Comparison of ENCODE assay signal across 9 mouse cellular contexts in genomic region chr1:192897218-192897617, GRCm38 (mm10). TPM values are rescaled to one million over a fixed set of nuclear protein-coding genes. Genes with fewer than 3 reads are reported as not detected.
DNase-seq lines count a peak whose midpoint lies in the region; ATAC-seq and TF ChIP-seq lines count a peak whose summit lies in the region.
"Had no signal": no experiment of that assay in that cellular context is flagged by ENCODE, and none has a peak within 500 bp of the region (broad histone marks: within the 10 kb centered on the region; RNA-seq: fewer than 3 reads in every experiment).

No protein-coding gene starts in this region.

- no peak overlapping the region for H3K4me2 ChIP-seq in kidney, embryonic 16.5 days (replicated peaks; ENCODE audit: low read depth, low read length)
- H3K4me2 ChIP-seq in lung, embryonic 14.5 days, result no peak overlapping the region
- H3K4me2 ChIP-seq in forebrain, postnatal 0 days (ENCODE audit: low read depth), result no peak overlapping the region

- peaks cover 15% of the 10 kb centered on the region for H3K4me1 ChIP-seq in kidney, embryonic 16.5 days (ENCODE audit: insufficient read depth, low read length)
- H3K4me1 ChIP-seq in lung, embryonic 14.5 days (ENCODE audit: insufficient read depth), result peaks cover 5% of the 10 kb centered on the region; the same call in 1 of the 2 replicates
- H3K4me1 ChIP-seq in forebrain, postnatal 0 days (ENCODE audit: insufficient read depth), result no peaks in the 10 kb centered on the region

- no peaks in the 10 kb centered on the region for H3K9me3 ChIP-seq in kidney, embryonic 16.5 days (ENCODE audit: low read length)
- H3K9me3 ChIP-seq in lung, embryonic 14.5 days (ENCODE audit: low read depth, low read length), result no peaks in the 10 kb centered on the region
- H3K9me3 ChIP-seq in forebrain, postnatal 0 days (ENCODE audit: low read length), result no peaks in the 10 kb centered on the region

- WGBS in kidney, embryonic 16.5 days, result 58% methylated on average over 10 of the region's 10 CpGs
- 52% methylated on average over 10 of the region's 10 CpGs for WGBS in lung, embryonic 14.5 days
- WGBS in forebrain, postnatal 0 days, result 59% methylated on average over 10 of the region's 10 CpGs

- no peaks in the 10 kb centered on the region for H3K27me3 ChIP-seq in kidney, embryonic 16.5 days (ENCODE audit: insufficient read depth, low read length)
- H3K27me3 ChIP-seq in lung, embryonic 14.5 days (ENCODE audit: insufficient read depth, low read length), result no peaks in the 10 kb centered on the region
- H3K27me3 ChIP-seq in forebrain, postnatal 0 days (ENCODE audit: insufficient read depth, low read length), result no peaks in the 10 kb centered on the region

- H3K36me3 ChIP-seq in kidney, embryonic 16.5 days (ENCODE audit: insufficient read depth, low read length), result no peaks in the 10 kb centered on the region
- no peaks in the 10 kb centered on the region for H3K36me3 ChIP-seq in lung, embryonic 14.5 days (ENCODE audit: insufficient read depth)
- H3K36me3 ChIP-seq in forebrain, postnatal 0 days (ENCODE audit: insufficient read depth), result peaks cover 18% of the 10 kb centered on the region
- H3K36me3 ChIP-seq: G1E had no signal

- H3K27ac ChIP-seq in kidney, embryonic 16.5 days (ENCODE audit: low read length), result no peak overlapping the region
- no peak overlapping the region for H3K27ac ChIP-seq in lung, embryonic 14.5 days (ENCODE audit: low read depth)
- no peak overlapping the region for H3K27ac ChIP-seq in forebrain, postnatal 0 days (ENCODE audit: low read depth, low read length)
- H3K27ac ChIP-seq: liver, embryonic 14.5 days had no signal

- H3K4me3 ChIP-seq in kidney, embryonic 16.5 days (ENCODE audit: low read length), result no peak overlapping the region
- no peak overlapping the region for H3K4me3 ChIP-seq in lung, embryonic 14.5 days (ENCODE audit: low read depth, low read length)
- H3K4me3 ChIP-seq in forebrain, postnatal 0 days (ENCODE audit: low read depth, low read length), result no peak overlapping the region

- peak; percentile 30 for TF ChIP-seq CTCF in lung, embryonic 14.5 days (IDR thresholded peaks at IDR 0.05; ENCODE audit: low read depth)
- TF ChIP-seq CTCF in forebrain, postnatal 0 days (IDR thresholded peaks at IDR 0.05; ENCODE audit: low read depth), result no peak

- ATAC-seq in kidney, embryonic 16.5 days (ENCODE audit: low FRiP score, low TSS enrichment), result peak; percentile 59; the same call in 1 of the 2 replicates
- 0 out of 2 replicates have a peak, but pooled peaks have one; percentile 65 for ATAC-seq in lung, embryonic 14.5 days (ENCODE audit: insufficient read depth)
- no peak for ATAC-seq in forebrain, postnatal 0 days

- no peak for DNase-seq in kidney, adult 8-10 months
- peak; percentile 12 for DNase-seq in adrenal gland, postnatal 25 days
- peak; percentile 37 to 53 for DNase-seq in cerebellum, postnatal 25 days
- peak; percentile 63 for DNase-seq in lung, embryonic 14.5 days
- no peak for DNase-seq in forebrain, postnatal 0 days
- no peak for DNase-seq in thymus, postnatal 14 days

- H3K9ac ChIP-seq in kidney, embryonic 16.5 days (replicated peaks; ENCODE audit: low read length), result no peak overlapping the region
- H3K9ac ChIP-seq in lung, embryonic 14.5 days, result no peak overlapping the region
- H3K9ac ChIP-seq in forebrain, postnatal 0 days, result no peak overlapping the region
- H3K9ac ChIP-seq: liver, embryonic 14.5 days had no signal

RNA-seq across cellular contexts. Expression of gene Sertad4, which starts 41.7 kb away (rescaled TPM):
- 10.0 and 20.0 TPM in 2 replicates for polyA plus RNA-seq in kidney, embryonic 16.5 days (2015; fragmentation: Nextera tagmentation; extraction: Ambion mirVana)
- total RNA-seq in adrenal gland, postnatal 25 days (2021), result 10.1 and 18.8 TPM in 2 replicates
- polyA plus RNA-seq in lung, embryonic 14.5 days (2014; fragmentation: Nextera tagmentation; extraction: Ambion mirVana), result 22.8 and 23.5 TPM in 2 replicates
- 10.7 and 14.2 TPM in 2 replicates for total RNA-seq in forebrain, postnatal 0 days (2014; rRNA removed)
- polyA plus RNA-seq in forebrain, postnatal 0 days (2015; fragmentation: Nextera tagmentation; extraction: Ambion mirVana), result 24.6 and 30.4 TPM in 2 replicates
- polyA plus RNA-seq: G1E had no signal

Comparison
In these comparisons a context has a peak if more than half of its experiments do, and no peak if none do; other contexts are left out.
1. DNase-seq: peak in adrenal gland, postnatal 25 days (single experiment), cerebellum, postnatal 25 days (2 of 2) and lung, embryonic 14.5 days (single experiment); none in kidney, adult 8-10 months (0 of 2), forebrain, postnatal 0 days (single experiment) and thymus, postnatal 14 days (single experiment).